Mouse (Mus musculus): ENCODE data around the gene Olfr460. TPM values are rescaled to one million over a fixed set of nuclear protein-coding genes. Genes with fewer than 3 reads are reported as not detected.

Olfr460 gene
- polyA plus RNA-seq (2014; fragmentation: Illumina TruSeq; extraction: RNeasy Lipid Tissue Mini Kit (QIAGEN cat#74804); ENCODE audit: low replicate concordance): not detected

GRCm38 (mm10) chr6:40569187-40569586, at the start of gene Olfr460:
TSS of gene Olfr460 (plus strand) at chr6:40569487.

GRCm38 (mm10) chr6:40554950-40555349, 14.3 kb upstream of the Olfr460 start, which contains the start of gene Olfr461:
TSS of gene Olfr461 (minus strand) at chr6:40555050.

GRCm38 (mm10) chr6:40585645-40586044, 16.4 kb downstream of the Olfr460 start, which contains the start of gene Clec5a:
TSS of gene Clec5a (minus strand) at chr6:40585821.

GRCm38 (mm10) chr6:40613260-40613852, 44.1 kb downstream of the Olfr460 start, which contains the start of gene Tas2r138:
TSS of gene Tas2r138 (minus strand) at chr6:40613310.

Other genes starting within 250 kb of the Olfr460 start
- gene Agk, start 244.3 kb upstream of the Olfr460 start, polyA plus RNA-seq (2014; fragmentation: Illumina TruSeq; extraction: RNeasy Lipid Tissue Mini Kit (QIAGEN cat#74804); ENCODE audit: low replicate concordance): 6.0 TPM
- 12.2 TPM for gene E330009J07Rik, start 133.4 kb upstream of the Olfr460 start, polyA plus RNA-seq (2014; fragmentation: Illumina TruSeq; extraction: RNeasy Lipid Tissue Mini Kit (QIAGEN cat#74804); ENCODE audit: low replicate concordance)
- 0.63 TPM for gene Wee2, start 130.4 kb upstream of the Olfr460 start, polyA plus RNA-seq (2014; fragmentation: Illumina TruSeq; extraction: RNeasy Lipid Tissue Mini Kit (QIAGEN cat#74804); ENCODE audit: low replicate concordance)
- 85.4 TPM for gene Ssbp1, start 98.1 kb upstream of the Olfr460 start, polyA plus RNA-seq (2014; fragmentation: Illumina TruSeq; extraction: RNeasy Lipid Tissue Mini Kit (QIAGEN cat#74804); ENCODE audit: low replicate concordance)
- 0.41 TPM for gene Tas2r137, start 78.3 kb upstream of the Olfr460 start, polyA plus RNA-seq (2014; fragmentation: Illumina TruSeq; extraction: RNeasy Lipid Tissue Mini Kit (QIAGEN cat#74804); ENCODE audit: low replicate concordance)
- gene Tas2r108, start 76.0 kb upstream of the Olfr460 start, polyA plus RNA-seq (2014; fragmentation: Illumina TruSeq; extraction: RNeasy Lipid Tissue Mini Kit (QIAGEN cat#74804); ENCODE audit: low replicate concordance): not detected
- not detected for gene Prss37, start 50.0 kb upstream of the Olfr460 start, polyA plus RNA-seq (2014; fragmentation: Illumina TruSeq; extraction: RNeasy Lipid Tissue Mini Kit (QIAGEN cat#74804); ENCODE audit: low replicate concordance)
- gene Olfr461, start 14.4 kb upstream of the Olfr460 start, polyA plus RNA-seq (2014; fragmentation: Illumina TruSeq; extraction: RNeasy Lipid Tissue Mini Kit (QIAGEN cat#74804); ENCODE audit: low replicate concordance): not detected
- 6.9 TPM for gene Clec5a, start 16.3 kb downstream of the Olfr460 start, polyA plus RNA-seq (2014; fragmentation: Illumina TruSeq; extraction: RNeasy Lipid Tissue Mini Kit (QIAGEN cat#74804); ENCODE audit: low replicate concordance)
- gene Tas2r138, start 43.8 kb downstream of the Olfr460 start, polyA plus RNA-seq (2014; fragmentation: Illumina TruSeq; extraction: RNeasy Lipid Tissue Mini Kit (QIAGEN cat#74804); ENCODE audit: low replicate concordance): not detected
- gene Mgam, start 59.3 kb downstream of the Olfr460 start, polyA plus RNA-seq (2014; fragmentation: Illumina TruSeq; extraction: RNeasy Lipid Tissue Mini Kit (QIAGEN cat#74804); ENCODE audit: low replicate concordance): 3,128 TPM

Data from small intestine, adult 10 weeks (tissue).